Mouse (Mus musculus) right cerebral cortex, adult 18-20 months (tissue): ENCODE results near the gene Ndufa9.

Experiments
- DNase-seq: peaks from one replicate; pipeline ENCODE4 v3.0.0; 2022; ENCODE audit warnings: mixed read lengths

Ndufa9 gene

GRCm38 (mm10) chr6:126848712-126849704, at the start of gene Ndufa9:
Gene Ndufa9, minus strand, starts transcription at chr6:126849136.
- DNase-seq: peak; percentile 94

GRCm38 (mm10) chr6:126877118-126877517, 28.2 kb upstream of the Ndufa9 start:
- no peak for DNase-seq

GRCm38 (mm10) chr6:126852881-126853280, 3.9 kb upstream of the Ndufa9 start, which contains the start of gene Akap3:
Gene Akap3, plus strand, starts transcription at chr6:126853098.
- no peak for DNase-seq

GRCm38 (mm10) chr6:126836628-126837027, 12.3 kb downstream of the Ndufa9 start:
- no peak for DNase-seq

GRCm38 (mm10) chr6:126823087-126823486, 25.8 kb downstream of the Ndufa9 start:
- peak; percentile 55 for DNase-seq

GRCm38 (mm10) chr6:126816338-126816737, 32.6 kb downstream of the Ndufa9 start:
- no peak for DNase-seq

GRCm38 (mm10) chr6:126815206-126815750, 33.7 kb downstream of the Ndufa9 start:
- no peak for DNase-seq

- DNase-seq: no peak
Measured at GRCm38 (mm10) chr6:126811481-126811880, 37.5 kb downstream of the Ndufa9 start.

- DNase-seq: peak; percentile 20
Measured at GRCm38 (mm10) chr6:126808561-126808960, 40.4 kb downstream of the Ndufa9 start.

GRCm38 (mm10) chr6:126808134-126808533, 40.8 kb downstream of the Ndufa9 start:
- peak; percentile 25 for DNase-seq

GRCm38 (mm10) chr6:126806783-126807182, 42.2 kb downstream of the Ndufa9 start:
- no peak for DNase-seq

GRCm38 (mm10) chr6:126802946-126803345, 46.0 kb downstream of the Ndufa9 start:
- peak; percentile 45 for DNase-seq

GRCm38 (mm10) chr6:126794751-126795150, 54.2 kb downstream of the Ndufa9 start:
- no peak for DNase-seq

- DNase-seq: no peak
Measured at GRCm38 (mm10) chr6:126793689-126794088, 55.2 kb downstream of the Ndufa9 start.

GRCm38 (mm10) chr6:126791964-126792363, 57.0 kb downstream of the Ndufa9 start:
- peak; percentile 50 for DNase-seq

GRCm38 (mm10) chr6:126791488-126791887, 57.4 kb downstream of the Ndufa9 start:
- no peak for DNase-seq

GRCm38 (mm10) chr6:126788863-126789262, 60.1 kb downstream of the Ndufa9 start:
- DNase-seq: no peak

GRCm38 (mm10) chr6:126784206-126784605, 64.7 kb downstream of the Ndufa9 start:
- no peak for DNase-seq

GRCm38 (mm10) chr6:126783651-126784066, 65.3 kb downstream of the Ndufa9 start:
- DNase-seq: peak; percentile 81

- DNase-seq: no peak
Measured at GRCm38 (mm10) chr6:126783056-126783455, 65.9 kb downstream of the Ndufa9 start.

- no peak for DNase-seq
Measured at GRCm38 (mm10) chr6:126777889-126778288, 71.0 kb downstream of the Ndufa9 start.

GRCm38 (mm10) chr6:126773873-126774272, 75.1 kb downstream of the Ndufa9 start:
- DNase-seq: peak; percentile 45

GRCm38 (mm10) chr6:126772326-126772725, 76.6 kb downstream of the Ndufa9 start:
- peak; percentile 60 for DNase-seq
